ENCODE assay signal across 8 mouse cellular contexts in the genomic region with DNA sequence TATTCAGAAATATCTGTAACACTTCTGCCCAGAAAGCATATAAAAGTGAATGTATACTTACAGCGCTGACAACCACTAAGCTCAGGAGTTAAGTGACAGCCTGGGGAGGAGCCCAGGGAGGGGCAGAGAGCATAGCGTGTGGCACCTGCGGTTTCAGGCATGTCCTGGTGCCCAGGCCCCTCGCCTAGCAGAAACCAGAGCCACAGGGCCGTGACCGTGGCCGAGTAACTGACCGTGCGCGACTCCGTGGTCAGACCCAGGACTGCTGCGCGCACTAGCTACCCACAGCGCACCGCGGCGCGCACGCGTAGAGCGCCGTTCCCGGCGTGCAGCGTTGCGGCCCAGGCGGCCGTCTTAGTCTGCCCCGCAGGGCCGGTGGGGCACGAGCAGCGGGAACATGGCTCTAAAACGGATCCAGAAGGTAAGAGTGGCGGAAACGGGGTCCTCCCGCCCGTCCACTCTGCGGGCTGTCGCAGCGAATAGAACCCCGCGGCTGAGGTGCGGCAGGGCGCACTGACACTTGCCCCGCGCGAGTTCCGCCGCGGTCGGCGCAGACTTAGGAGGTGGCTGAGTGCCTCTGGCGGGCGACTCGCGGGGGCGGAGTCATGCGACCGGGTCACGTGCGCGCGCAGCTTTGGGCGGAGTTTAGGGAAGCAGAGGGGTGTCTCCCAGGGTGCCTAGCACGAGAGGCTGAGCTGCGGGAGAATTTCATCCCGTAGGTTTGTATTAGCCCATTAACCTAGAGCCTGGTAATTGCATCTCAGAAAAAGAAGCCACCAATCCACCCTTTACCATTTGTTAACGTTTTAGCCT. TPM values are rescaled to one million over a fixed set of nuclear protein-coding genes. Genes with fewer than 3 reads are reported as not detected.
DNase-seq lines count a peak whose midpoint lies in the region; ATAC-seq and TF ChIP-seq lines count a peak whose summit lies in the region.

Gene Urgcp, minus strand, starts transcription at position 557 of the 813 bp plus-strand sequence.

- peak; percentile 6; the same call in 1 of the 2 replicates for TF ChIP-seq EP300 in heart, adult 2 months (IDR thresholded peaks at IDR 0.05; ENCODE audit: insufficient read depth, low read depth, low read length)

- H3K9me3 ChIP-seq in embryonic facial prominence, embryonic 14.5 days (ENCODE audit: control insufficient read depth, low read length) = no peaks in the 10 kb centered on the region
- H3K9me3 ChIP-seq in limb, embryonic 13.5 days = no peaks in the 10 kb centered on the region
- no peaks in the 10 kb centered on the region for H3K9me3 ChIP-seq in midbrain, embryonic 16.5 days (replicated peaks; ENCODE audit: control insufficient read depth, low read length, poor library complexity, severe bottlenecking)

- TF ChIP-seq CTCF in heart, adult 2 months (IDR thresholded peaks at IDR 0.05) = peak; percentile 38

- H3K4me2 ChIP-seq in embryonic facial prominence, embryonic 14.5 days (ENCODE audit: low read depth, low read length) = peak within 1 kb of the TSS; percentile 79
- H3K4me2 ChIP-seq in limb, embryonic 13.5 days (replicated peaks) = peak within 1 kb of the TSS; percentile 80
- peak within 1 kb of the TSS; percentile 84 for H3K4me2 ChIP-seq in midbrain, embryonic 16.5 days (ENCODE audit: low read length)

- DNase-seq in 3T3-L1 (ENCODE audit: low read depth, low spot score) = peak; percentile 89
- DNase-seq in adrenal gland, postnatal 4 days (ENCODE audit: low spot score in 2 of 2) = peak; percentile 83 to 89
- peak; percentile 96 for DNase-seq in embryonic facial prominence, embryonic 14.5 days (ENCODE audit: low spot score)
- peak; percentile 96 to 97 for DNase-seq in heart, adult 2 months
- peak; percentile 92 to 95 for DNase-seq in kidney, adult 8-10 months
- DNase-seq in spleen, postnatal 10 days (ENCODE audit: low spot score in 2 of 2) = peak; percentile 97 to 98

- peaks cover 2% of the 10 kb centered on the region; the same call in 1 of the 2 replicates for H3K4me1 ChIP-seq in embryonic facial prominence, embryonic 14.5 days (ENCODE audit: control insufficient read depth, insufficient read depth, low read length)
- peaks cover 3% of the 10 kb centered on the region for H3K4me1 ChIP-seq in heart, adult 2 months (ENCODE audit: control insufficient read depth, insufficient read depth, low read length)
- H3K4me1 ChIP-seq in limb, embryonic 13.5 days = peaks cover 12% of the 10 kb centered on the region
- peaks cover 11% of the 10 kb centered on the region for H3K4me1 ChIP-seq in midbrain, embryonic 16.5 days (ENCODE audit: control insufficient read depth, insufficient read depth, low read length)

- peak within 1 kb of the TSS; percentile 94 for H3K27ac ChIP-seq in embryonic facial prominence, embryonic 14.5 days (replicated peaks; ENCODE audit: low read depth, low read length)
- peak within 1 kb of the TSS; percentile 96 for H3K27ac ChIP-seq in heart, adult 2 months
- peak within 1 kb of the TSS; percentile 88 for H3K27ac ChIP-seq in limb, embryonic 13.5 days
- H3K27ac ChIP-seq in midbrain, embryonic 16.5 days (ENCODE audit: low read length) = peak within 1 kb of the TSS; percentile 94

- H3K36me3 ChIP-seq in embryonic facial prominence, embryonic 14.5 days (ENCODE audit: control insufficient read depth, insufficient read depth, low read length) = no peaks in the 10 kb centered on the region
- peaks cover 8% of the 10 kb centered on the region for H3K36me3 ChIP-seq in heart, adult 2 months (ENCODE audit: control insufficient read depth, insufficient read depth, low read length)
- peaks cover 3% of the 10 kb centered on the region for H3K36me3 ChIP-seq in limb, embryonic 13.5 days
- no peaks in the 10 kb centered on the region for H3K36me3 ChIP-seq in midbrain, embryonic 16.5 days (ENCODE audit: control insufficient read depth, insufficient read depth, low read length)

- peak; percentile 98 for ATAC-seq in embryonic facial prominence, embryonic 14.5 days (ENCODE audit: low read depth)
- peak; percentile 98 for ATAC-seq in limb, embryonic 13.5 days (ENCODE audit: low FRiP score, low read depth)
- peak; percentile 98 for ATAC-seq in midbrain, embryonic 16.5 days

- peaks cover 4% of the 10 kb centered on the region; the same call in 1 of the 2 replicates for H3K79me2 ChIP-seq in heart, adult 2 months (replicated peaks; ENCODE audit: control insufficient read depth, insufficient read depth, low read length)

- peak within 1 kb of the TSS; percentile 82 for H3K4me3 ChIP-seq in embryonic facial prominence, embryonic 14.5 days (ENCODE audit: low read depth, low read length)
- H3K4me3 ChIP-seq in heart, adult 2 months = peak within 1 kb of the TSS; percentile 97
- H3K4me3 ChIP-seq in limb, embryonic 13.5 days = peak within 1 kb of the TSS; percentile 82
- H3K4me3 ChIP-seq in midbrain, embryonic 16.5 days (ENCODE audit: low read depth, low read length) = peak within 1 kb of the TSS; percentile 74

- intact Hi-C loops in heart, adult 2 months (cut with DNase I) = loop anchor here (1.0 to 2.0 kb wide), 2 partner anchors 21 to 55 kb away; no protein-coding TSS in a partner anchor

- under 1% methylated on average over 51 of the region's 68 CpGs for WGBS in embryonic facial prominence, embryonic 14.5 days
- under 1% methylated on average over 68 of the region's 68 CpGs for WGBS in heart, adult 2 months
- WGBS in limb, embryonic 13.5 days = under 1% methylated on average over 68 of the region's 68 CpGs
- under 1% methylated on average over 68 of the region's 68 CpGs for WGBS in midbrain, embryonic 16.5 days

- no peaks in the 10 kb centered on the region for H3K27me3 ChIP-seq in embryonic facial prominence, embryonic 14.5 days (replicated peaks; ENCODE audit: control insufficient read depth, insufficient read depth, low read length)
- no peaks in the 10 kb centered on the region for H3K27me3 ChIP-seq in heart, adult 2 months (ENCODE audit: control insufficient read depth, insufficient read depth, low read length)
- no peaks in the 10 kb centered on the region for H3K27me3 ChIP-seq in limb, embryonic 13.5 days
- H3K27me3 ChIP-seq in midbrain, embryonic 16.5 days (ENCODE audit: control insufficient read depth, insufficient read depth, low read depth, low read length) = no peaks in the 10 kb centered on the region

- peak; percentile 97 for TF ChIP-seq POLR2A in heart, adult 2 months (IDR thresholded peaks at IDR 0.05; ENCODE audit: insufficient read depth, low read depth, low read length)

- peak within 1 kb of the TSS; percentile 88 for H3K9ac ChIP-seq in embryonic facial prominence, embryonic 14.5 days (ENCODE audit: low read depth, low read length)
- H3K9ac ChIP-seq in heart, adult 2 months (ENCODE audit: low read depth, low read length) = peak within 1 kb of the TSS; percentile 91
- H3K9ac ChIP-seq in limb, embryonic 13.5 days = peak within 1 kb of the TSS; percentile 92
- peak within 1 kb of the TSS; percentile 84 for H3K9ac ChIP-seq in midbrain, embryonic 16.5 days (ENCODE audit: low read depth, low read length)

RNA-seq across cellular contexts. Expression of gene Urgcp, which starts in this region (rescaled TPM):
- 10 to 100 TPM; 50.6 to 56.8 TPM for total RNA-seq in adrenal gland, postnatal 4 days (2021)
- polyA plus RNA-seq in embryonic facial prominence, embryonic 14.5 days (2014; fragmentation: Nextera tagmentation; extraction: Ambion mirVana) = 22.5 and 25.2 TPM in 2 replicates
- total RNA-seq in heart, adult 2 months (2021) = 10 to 100 TPM; 58.5 to 69.8 TPM
- polyA plus RNA-seq in heart, adult 2 months (2012; rRNA removed) = 26.1 and 35.7 TPM in 2 replicates
- 27.1 and 29.2 TPM in 2 replicates for polyA plus RNA-seq in limb, embryonic 13.5 days (2015; fragmentation: Nextera tagmentation; extraction: Ambion mirVana)
- 33.6 and 34.4 TPM in 2 replicates for polyA plus RNA-seq in midbrain, embryonic 16.5 days (2015; fragmentation: Nextera tagmentation; extraction: Ambion mirVana)

Comparison
In these comparisons a context has a peak if more than half of its experiments do, and no peak if none do; other contexts are left out.
1. Peak in every context shown above with its lines: DNase-seq, ATAC-seq, H3K4me3 ChIP-seq and H3K27ac ChIP-seq.